Mouse (Mus musculus): ENCODE data around the gene Akap1.

Akap1 gene

GRCm38 (mm10) chr11:88864458-88865197, at the start of gene Akap1:
Akap1 (minus strand) TSS chr11:88864586.
- peak; percentile 96 for DNase-seq

- no peak for DNase-seq
Measured at GRCm38 (mm10) chr11:88909388-88910036, 45.1 kb upstream of the Akap1 start.

GRCm38 (mm10) chr11:88908557-88909211, 44.3 kb upstream of the Akap1 start:
- DNase-seq: peak; percentile 56

GRCm38 (mm10) chr11:88907886-88908285, 43.5 kb upstream of the Akap1 start:
- DNase-seq: no peak

GRCm38 (mm10) chr11:88905621-88906020, 41.2 kb upstream of the Akap1 start:
- DNase-seq: no peak

GRCm38 (mm10) chr11:88904080-88904479, 39.7 kb upstream of the Akap1 start:
- DNase-seq: no peak

GRCm38 (mm10) chr11:88902762-88903161, 38.4 kb upstream of the Akap1 start:
- DNase-seq: no peak

- DNase-seq: no peak
Measured at GRCm38 (mm10) chr11:88901341-88901802, 37.0 kb upstream of the Akap1 start.

- DNase-seq: no peak
Measured at GRCm38 (mm10) chr11:88899561-88899960, 35.2 kb upstream of the Akap1 start.

GRCm38 (mm10) chr11:88898380-88898763, 34.0 kb upstream of the Akap1 start:
- DNase-seq: no peak

- DNase-seq: no peak
Measured at GRCm38 (mm10) chr11:88897624-88898379, 33.4 kb upstream of the Akap1 start.

GRCm38 (mm10) chr11:88895800-88896232, 31.4 kb upstream of the Akap1 start:
- DNase-seq: peak; percentile 81

GRCm38 (mm10) chr11:88895235-88895634, 30.8 kb upstream of the Akap1 start:
- DNase-seq: peak; percentile 57

- DNase-seq: peak; percentile 57
Measured at GRCm38 (mm10) chr11:88894279-88894678, 29.9 kb upstream of the Akap1 start.

GRCm38 (mm10) chr11:88893501-88893900, 29.1 kb upstream of the Akap1 start:
- DNase-seq: peak; percentile 52

GRCm38 (mm10) chr11:88892789-88893188, 28.4 kb upstream of the Akap1 start:
- DNase-seq: peak; percentile 54

GRCm38 (mm10) chr11:88891921-88892561, 27.7 kb upstream of the Akap1 start:
- DNase-seq: peak; percentile 80

GRCm38 (mm10) chr11:88891446-88891845, 27.1 kb upstream of the Akap1 start:
- DNase-seq: peak; percentile 80

GRCm38 (mm10) chr11:88890904-88891303, 26.5 kb upstream of the Akap1 start:
- DNase-seq: peak; percentile 62

- DNase-seq: no peak
Measured at GRCm38 (mm10) chr11:88888996-88889395, 24.6 kb upstream of the Akap1 start.

GRCm38 (mm10) chr11:88884376-88885065, 20.1 kb upstream of the Akap1 start:
- no peak for DNase-seq

GRCm38 (mm10) chr11:88878011-88878410, 13.6 kb upstream of the Akap1 start:
- no peak for DNase-seq
